8 mouse cellular contexts compared by ENCODE assay signal in the genomic region with DNA sequence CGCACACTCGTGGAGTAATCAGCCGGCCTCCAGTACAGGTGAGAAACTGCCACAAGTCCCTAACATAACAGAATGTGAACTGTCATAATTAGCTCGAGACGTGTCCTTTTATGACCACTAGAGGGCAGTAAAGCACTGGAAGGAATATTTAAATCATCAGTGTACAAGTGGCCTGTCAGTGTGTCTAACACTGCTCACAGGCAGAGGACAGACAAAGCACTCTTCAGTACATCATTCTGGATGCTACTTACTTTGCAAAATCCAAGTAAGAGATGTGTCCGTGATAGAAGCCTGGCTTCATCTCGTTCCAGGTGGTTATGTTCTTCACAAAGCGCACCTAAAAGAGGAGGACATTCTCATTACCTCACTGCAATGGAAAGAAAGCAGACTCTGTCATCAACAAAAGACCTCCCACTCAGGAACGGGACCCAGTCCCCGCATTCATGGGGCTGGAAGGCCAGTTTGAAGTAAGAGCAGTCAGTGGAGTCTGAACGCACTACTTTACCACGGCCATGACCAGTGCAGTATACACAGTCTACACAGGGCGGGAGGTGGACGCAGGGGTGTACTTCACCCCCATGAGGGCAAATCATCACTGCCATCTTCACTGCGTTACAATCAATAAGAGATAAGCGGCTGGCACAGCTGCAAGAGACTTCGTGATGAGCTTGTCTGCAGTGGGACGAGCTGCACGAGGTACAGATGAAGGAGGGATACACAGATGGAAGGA.
A peak's percentile ranks its signal among the peaks of the same experiment; 100 is the strongest.
DNase-seq lines count a peak whose midpoint lies in the region; ATAC-seq and TF ChIP-seq lines count a peak whose summit lies in the region.

No protein-coding gene starts in this region.

- H3K9ac ChIP-seq in embryonic facial prominence, embryonic 11.5 days (replicated peaks; ENCODE audit: low read length), result no peak overlapping the region

- H3K4me2 ChIP-seq in embryonic facial prominence, embryonic 11.5 days (ENCODE audit: low read depth, low read length), result no peak overlapping the region

- H3K9me3 ChIP-seq in embryonic facial prominence, embryonic 11.5 days (replicated peaks; ENCODE audit: control insufficient read depth, low read length), result no peaks in the 10 kb centered on the region

- no peaks in the 10 kb centered on the region for H3K4me1 ChIP-seq in embryonic facial prominence, embryonic 11.5 days (ENCODE audit: control insufficient read depth, insufficient read depth, low read length)

- H3K27me3 ChIP-seq in embryonic facial prominence, embryonic 11.5 days (ENCODE audit: control insufficient read depth, insufficient read depth, low read length), result no peaks in the 10 kb centered on the region
- no peaks in the 10 kb centered on the region for H3K27me3 ChIP-seq in splenic B cell, adult 2 months (ENCODE audit: control insufficient read depth, insufficient read depth, low read length, poor library complexity, severe bottlenecking)

- WGBS in embryonic facial prominence, embryonic 11.5 days, result 70% methylated on average over 19 of the region's 19 CpGs

- no peak overlapping the region for H3K4me3 ChIP-seq in embryonic facial prominence, embryonic 11.5 days (ENCODE audit: low read depth, low read length)
- no peak overlapping the region for H3K4me3 ChIP-seq in layer of hippocampus, adult 2 months

- H3K36me3 ChIP-seq in embryonic facial prominence, embryonic 11.5 days (replicated peaks; ENCODE audit: control insufficient read depth, insufficient read depth, low read depth, low read length), result no peaks in the 10 kb centered on the region
- H3K36me3 ChIP-seq in splenic B cell, adult 2 months (ENCODE audit: control insufficient read depth, insufficient read depth, low read length, poor library complexity, severe bottlenecking), result no peaks in the 10 kb centered on the region

- peak; percentile 62 for ATAC-seq in embryonic facial prominence, embryonic 11.5 days (replicated peaks; ENCODE audit: insufficient number of reproducible peaks, low FRiP score, low TSS enrichment, low read depth)
- peak; percentile 95 for ATAC-seq in megakaryocyte progenitor cell, adult 5-6 weeks (replicated peaks; ENCODE audit: poor library complexity)

- peak; percentile 78 for DNase-seq in layer of hippocampus, adult 11-12 months (ENCODE audit: low spot score)
- DNase-seq in layer of hippocampus, postnatal 25 days (ENCODE audit: extremely low spot score in 1 of 2, low spot score in 1 of 2), result no peak
- peak; percentile 50 for DNase-seq in T-cell, adult 2 months (ENCODE audit: low spot score)
- DNase-seq in embryonic facial prominence, embryonic 11.5 days (ENCODE audit: low spot score), result peak; percentile 87
- DNase-seq in heart, postnatal 4 days, result peak; percentile 41
- peak; percentile 66 to 74 for DNase-seq in layer of hippocampus, adult 2 months (ENCODE audit: low spot score in 2 of 2)
- DNase-seq in splenic B cell, adult 2 months (ENCODE audit: low read depth, low spot score), result peak; percentile 73

- peak; percentile 96 for TF ChIP-seq CTCF in layer of hippocampus, adult 2 months (conservative IDR thresholded peaks at IDR 0.05)

- no peak overlapping the region for H3K27ac ChIP-seq in embryonic facial prominence, embryonic 11.5 days (replicated peaks; ENCODE audit: low read depth, low read length)
- peak overlapping the region; percentile 21; the same call in 1 of the 2 replicates for H3K27ac ChIP-seq in layer of hippocampus, adult 2 months

Comparison
In these comparisons a context has a peak if more than half of its experiments do, and no peak if none do; other contexts are left out.
1. DNase-seq: peak in layer of hippocampus, adult 11-12 months (single experiment), T-cell, adult 2 months (single experiment), embryonic facial prominence, embryonic 11.5 days (single experiment), heart, postnatal 4 days (single experiment), layer of hippocampus, adult 2 months (2 of 2) and splenic B cell, adult 2 months (single experiment); none in layer of hippocampus, postnatal 25 days (0 of 2).